Mouse (Mus musculus): ENCODE measurements around the gene Cycs. TPM values are rescaled to one million over a fixed set of nuclear protein-coding genes. Genes with fewer than 3 reads are reported as not detected.
"Not testable (repeated sequence)": the region's sequence is repeated elsewhere in the genome, so short reads cannot be mapped to it uniquely, and the experiment has no call there.

The Cycs gene
- polyA plus RNA-seq, 1 experiment from 2014 or later, result 65.1 TPM

DNA sequence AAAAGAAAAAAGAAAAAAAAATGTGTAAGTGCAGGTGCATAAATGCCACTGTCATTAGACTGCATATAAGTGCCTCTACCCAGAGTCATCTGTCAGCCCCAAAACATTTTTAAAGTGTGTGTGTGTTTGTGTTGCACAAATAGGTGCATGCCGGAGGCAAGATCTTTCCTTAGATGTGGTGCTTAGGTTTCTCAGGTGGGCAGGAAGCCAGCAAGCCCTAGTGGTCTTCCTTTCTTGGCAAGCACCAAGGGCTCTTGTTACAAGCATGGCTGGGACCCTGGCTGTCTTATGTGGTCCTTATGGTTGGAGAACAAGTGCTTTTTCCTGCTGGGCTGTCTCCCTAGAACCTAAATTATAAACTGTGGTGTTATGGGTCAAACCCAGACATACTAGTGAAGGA is 5.3 kb upstream of the Cycs start:
- H3K9ac ChIP-seq, result no peak overlapping the region
- no peak overlapping the region for H3K4me2 ChIP-seq (replicated peaks)
- no peaks in the 10 kb centered on the region for H3K27me3 ChIP-seq
- no peaks in the 10 kb centered on the region for H3K36me3 ChIP-seq
- H3K4me1 ChIP-seq, result peaks cover 6% of the 10 kb centered on the region
- no peak overlapping the region for H3K4me3 ChIP-seq
- H3K27ac ChIP-seq, result no peak overlapping the region
- 96% methylated on average over 1 of the region's 1 CpGs for WGBS
- H3K9me3 ChIP-seq (replicated peaks), result no peaks in the 10 kb centered on the region
- no peak for ATAC-seq (ENCODE audit: low FRiP score)

DNA sequence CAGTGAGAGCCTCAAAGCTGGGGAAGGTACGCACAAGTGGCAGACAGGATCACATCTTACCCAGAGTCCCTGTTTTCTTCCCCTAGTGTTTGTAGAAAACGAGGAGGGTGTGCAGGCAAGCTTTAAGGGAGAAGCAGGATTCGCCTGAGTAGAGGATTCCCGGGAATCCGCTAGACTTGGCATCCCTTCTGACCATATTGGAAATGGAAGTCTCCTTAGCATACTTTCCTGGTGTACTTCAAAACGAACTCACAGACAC is 588 bp upstream of the Cycs start:
- WGBS, result 23% methylated on average over 6 of the region's 6 CpGs

DNA sequence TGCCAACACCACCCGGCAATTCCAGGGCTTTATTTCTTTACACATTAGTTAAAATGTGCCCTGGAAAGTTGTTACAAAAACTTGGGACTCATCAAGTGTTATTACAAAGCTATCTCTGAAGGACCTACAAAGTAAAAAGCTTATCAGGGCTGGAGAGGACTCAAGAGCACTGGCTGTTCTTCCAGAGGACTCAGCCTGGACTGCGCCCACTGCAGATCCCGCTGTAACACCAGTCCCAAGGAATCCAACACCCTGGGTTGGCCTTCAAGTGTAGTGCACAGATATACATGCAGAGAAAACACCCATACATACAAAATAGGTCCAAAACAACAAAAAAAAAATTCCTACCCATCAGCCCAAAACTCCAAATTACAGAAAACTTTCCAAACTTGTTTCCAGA is 2.7 kb downstream of the Cycs start:
- ATAC-seq (ENCODE audit: low FRiP score), result no peak
- no peaks in the 10 kb centered on the region for H3K27me3 ChIP-seq
- peaks cover 11% of the 10 kb centered on the region for H3K4me1 ChIP-seq
- 96% methylated on average over 3 of the region's 3 CpGs for WGBS
- no peak overlapping the region for H3K27ac ChIP-seq
- no peaks in the 10 kb centered on the region for H3K9me3 ChIP-seq (replicated peaks)
- H3K4me2 ChIP-seq (replicated peaks), result no peak overlapping the region
- peaks cover 12% of the 10 kb centered on the region for H3K36me3 ChIP-seq
- H3K9ac ChIP-seq, result no peak overlapping the region
- H3K4me3 ChIP-seq, result no peak overlapping the region

More for the DNA sequence above, 588 bp upstream of the Cycs start:
- H3K27ac ChIP-seq, result peak overlapping the region; percentile 82
- no peaks in the 10 kb centered on the region for H3K9me3 ChIP-seq (replicated peaks)
- H3K4me2 ChIP-seq (replicated peaks), result peak overlapping the region; percentile 73
- no peak; the same call in 1 of the 2 replicates for ATAC-seq (ENCODE audit: low FRiP score)
- peaks cover 11% of the 10 kb centered on the region for H3K4me1 ChIP-seq
- no peaks in the 10 kb centered on the region for H3K27me3 ChIP-seq
- H3K36me3 ChIP-seq, result peaks cover 12% of the 10 kb centered on the region
- H3K4me3 ChIP-seq, result peak overlapping the region; percentile 86
- peak overlapping the region; percentile 81 for H3K9ac ChIP-seq

DNA sequence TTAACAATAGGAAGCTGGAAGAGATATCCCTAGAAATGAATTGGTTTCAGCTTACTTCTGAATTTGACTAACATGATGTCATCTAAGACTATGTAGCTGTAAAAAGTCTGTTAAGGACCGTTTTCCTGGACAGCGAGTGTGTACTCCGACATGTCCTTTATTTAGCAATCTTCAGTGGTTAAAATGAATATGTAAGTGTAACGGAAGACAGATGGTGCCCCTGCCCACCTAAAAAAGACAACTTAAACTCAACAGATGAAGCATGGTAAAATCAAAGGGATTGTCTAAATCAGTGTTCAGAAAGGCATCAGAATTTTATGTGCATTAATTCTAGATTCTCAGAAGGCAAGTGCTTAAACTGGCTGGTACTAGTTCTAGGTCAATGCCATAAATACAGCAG is 3.9 kb downstream of the Cycs start:
- H3K4me2 ChIP-seq (replicated peaks), result no peak overlapping the region
- no peaks in the 10 kb centered on the region for H3K9me3 ChIP-seq (replicated peaks)
- H3K36me3 ChIP-seq, result peaks cover 12% of the 10 kb centered on the region
- ATAC-seq (ENCODE audit: low FRiP score), result no peak
- H3K9ac ChIP-seq, result no peak overlapping the region
- WGBS, result 94% methylated on average over 4 of the region's 4 CpGs
- H3K4me1 ChIP-seq, result peaks cover 11% of the 10 kb centered on the region
- no peak overlapping the region for H3K27ac ChIP-seq
- no peak overlapping the region for H3K4me3 ChIP-seq
- H3K27me3 ChIP-seq, result no peaks in the 10 kb centered on the region

DNA sequence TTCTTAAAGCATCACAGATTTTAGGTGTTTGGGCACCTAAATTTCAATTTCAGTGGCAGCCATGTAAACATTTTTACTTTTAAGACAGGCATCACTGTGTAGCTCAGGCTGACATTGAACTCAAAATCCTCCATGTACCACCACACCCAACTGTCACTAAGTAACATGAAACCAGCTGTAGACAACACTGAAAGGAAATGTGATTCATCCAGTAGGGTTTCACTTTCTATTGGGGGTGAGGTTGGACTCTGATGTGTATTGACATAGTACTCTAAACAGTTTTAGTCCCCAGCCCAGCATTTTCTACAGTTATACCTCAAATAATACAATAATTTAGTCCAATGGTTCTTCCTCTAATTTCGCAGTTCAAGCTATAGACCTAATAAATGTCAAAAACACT is 5.6 kb downstream of the Cycs start:
- 96% methylated on average over 1 of the region's 1 CpGs for WGBS
- Histone ChIP-seq H3K4me1 (peaks cover 5% of the 10 kb centered on the region), H3K36me3 (peaks cover 12% of the 10 kb centered on the region), H3K9me3 (replicated peaks) (no peaks in the 10 kb centered on the region), H3K4me3 (no peak overlapping the region), H3K4me2 (replicated peaks) (no peak overlapping the region), H3K27ac (no peak overlapping the region), H3K27me3 (no peaks in the 10 kb centered on the region), H3K9ac (no peak overlapping the region)
- no peak for ATAC-seq (ENCODE audit: low FRiP score)

DNA sequence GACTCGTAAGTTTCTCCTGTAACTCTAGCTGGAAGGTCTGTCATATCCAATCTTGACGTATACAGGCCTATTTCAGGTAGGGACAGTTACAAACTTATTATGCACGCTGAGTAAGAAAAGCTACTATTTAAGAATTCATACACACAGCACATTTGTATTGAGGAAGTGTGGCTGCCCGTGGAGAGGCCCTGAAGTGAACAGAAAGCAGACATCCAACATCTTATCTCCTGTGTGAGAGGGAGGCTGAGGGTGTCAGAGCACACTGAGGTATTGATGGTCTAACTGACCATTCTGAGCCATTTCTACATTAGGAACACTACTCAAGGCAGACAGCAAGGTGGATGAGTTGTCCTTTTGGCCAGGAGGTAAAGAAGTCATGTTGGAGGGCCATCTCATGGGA is 7.5 kb downstream of the Cycs start:
- whole genome bisulfite sequencing, result 83% methylated on average over 4 of the region's 4 CpGs

DNA sequence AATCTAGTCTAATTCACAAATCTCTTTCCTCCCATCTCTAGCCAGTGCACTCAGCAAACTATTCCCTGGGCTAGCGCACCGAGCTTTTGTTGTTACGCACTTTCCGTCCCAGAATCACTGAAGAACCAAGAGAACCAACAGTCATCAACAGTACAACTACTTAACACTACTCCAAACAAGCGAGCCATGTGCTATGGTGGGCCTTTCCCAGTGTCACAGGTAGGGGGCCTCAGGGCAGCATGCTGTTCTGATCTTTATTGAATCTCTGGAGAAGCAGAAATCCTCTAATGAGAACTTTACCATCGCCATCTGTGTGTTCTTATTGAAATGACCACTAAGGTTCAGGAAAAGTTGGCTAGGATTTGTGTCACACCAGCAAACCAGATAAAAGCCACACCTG is 8.8 kb downstream of the Cycs start:
- no peak overlapping the region for H3K27ac ChIP-seq
- no peak overlapping the region for H3K4me2 ChIP-seq (replicated peaks)
- H3K9me3 ChIP-seq (replicated peaks), result no peaks in the 10 kb centered on the region
- H3K36me3 ChIP-seq, result no peaks in the 10 kb centered on the region
- H3K4me1 ChIP-seq, result no peaks in the 10 kb centered on the region
- H3K9ac ChIP-seq, result no peak overlapping the region; the same call in 1 of the 2 replicates
- H3K27me3 ChIP-seq, result no peaks in the 10 kb centered on the region
- no peak for ATAC-seq (ENCODE audit: low FRiP score)
- no peak overlapping the region for H3K4me3 ChIP-seq
- WGBS, result 91% methylated on average over 6 of the region's 6 CpGs

More for the DNA sequence above, 7.5 kb downstream of the Cycs start:
- ATAC-seq (ENCODE audit: low FRiP score), result no peak
- no peaks in the 10 kb centered on the region for H3K27me3 ChIP-seq
- H3K27ac ChIP-seq, result no peak overlapping the region
- H3K9me3 ChIP-seq (replicated peaks), result no peaks in the 10 kb centered on the region
- H3K4me2 ChIP-seq (replicated peaks), result no peak overlapping the region
- H3K4me1 ChIP-seq, result no peaks in the 10 kb centered on the region
- H3K9ac ChIP-seq, result no peak overlapping the region
- no peak overlapping the region for H3K4me3 ChIP-seq
- peaks cover 9% of the 10 kb centered on the region for H3K36me3 ChIP-seq

DNA sequence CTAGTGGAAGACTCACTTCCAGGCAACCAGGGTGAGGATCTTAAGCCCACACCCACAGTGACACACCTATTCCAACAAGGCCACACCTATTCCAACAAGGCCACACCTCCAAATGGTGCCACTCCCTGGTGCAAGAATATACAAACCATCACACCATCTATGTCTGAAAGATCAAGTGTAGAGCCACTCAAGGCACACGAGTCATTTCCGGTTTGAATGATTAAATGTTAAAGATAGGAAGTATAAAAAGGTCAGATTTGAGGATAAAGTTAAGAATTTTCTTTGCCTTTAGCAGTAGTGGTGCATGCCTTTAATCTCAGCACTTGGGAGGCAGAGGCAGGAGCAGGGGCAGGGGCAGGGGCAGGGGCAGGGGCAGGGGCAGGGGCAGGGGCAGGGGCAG is 12.1 kb downstream of the Cycs start:
- WGBS, result 88% methylated on average over 2 of the region's 2 CpGs
- not testable (repeated sequence) for ATAC-seq (ENCODE audit: low FRiP score)

DNA sequence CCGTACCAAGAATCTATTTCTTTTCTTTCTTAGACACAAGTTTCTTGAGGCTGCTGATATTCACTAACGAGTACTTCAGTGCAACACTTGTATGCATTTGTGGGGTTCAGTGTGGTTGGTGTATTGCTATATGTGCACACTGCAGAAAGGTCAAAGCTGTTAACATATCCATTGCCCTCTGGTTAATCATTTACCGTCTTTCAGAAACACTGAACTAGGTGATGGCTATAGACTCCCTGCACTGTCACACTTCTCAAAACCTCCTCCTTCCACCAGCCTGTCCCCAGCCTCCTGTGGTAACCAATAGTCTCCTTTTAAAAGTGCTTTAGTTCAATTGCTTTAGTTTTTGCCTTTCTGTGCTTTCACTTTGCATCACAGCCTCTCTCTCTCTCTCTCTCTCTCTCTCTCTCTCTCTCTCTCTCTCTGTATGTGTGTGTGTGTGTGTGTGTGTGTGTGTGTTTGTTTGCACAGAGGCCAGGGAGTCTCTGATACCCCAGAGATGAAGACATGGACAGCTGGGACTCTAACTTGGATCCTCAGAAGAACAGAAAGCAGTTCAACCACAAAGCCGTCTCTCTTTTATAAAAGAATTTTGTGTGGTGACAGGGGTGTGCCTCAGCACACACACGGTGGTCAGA is 13.3 kb downstream of the Cycs start:
- no peaks in the 10 kb centered on the region for H3K4me1 ChIP-seq
- no peak overlapping the region for H3K4me3 ChIP-seq
- ATAC-seq (ENCODE audit: low FRiP score), result no peak
- no peaks in the 10 kb centered on the region for H3K27me3 ChIP-seq
- WGBS, result 79% methylated on average over 5 of the region's 5 CpGs
- no peaks in the 10 kb centered on the region for H3K9me3 ChIP-seq (replicated peaks)
- H3K9ac ChIP-seq, result no peak overlapping the region
- H3K27ac ChIP-seq, result no peak overlapping the region
- no peak overlapping the region for H3K4me2 ChIP-seq (replicated peaks)
- no peaks in the 10 kb centered on the region for H3K36me3 ChIP-seq

More for the DNA sequence above, 12.1 kb downstream of the Cycs start:
- not testable (repeated sequence) for H3K9ac ChIP-seq; H3K4me1 ChIP-seq; H3K27ac ChIP-seq; H3K4me2 ChIP-seq (replicated peaks); H3K27me3 ChIP-seq; H3K36me3 ChIP-seq; H3K9me3 ChIP-seq (replicated peaks); H3K4me3 ChIP-seq

DNA sequence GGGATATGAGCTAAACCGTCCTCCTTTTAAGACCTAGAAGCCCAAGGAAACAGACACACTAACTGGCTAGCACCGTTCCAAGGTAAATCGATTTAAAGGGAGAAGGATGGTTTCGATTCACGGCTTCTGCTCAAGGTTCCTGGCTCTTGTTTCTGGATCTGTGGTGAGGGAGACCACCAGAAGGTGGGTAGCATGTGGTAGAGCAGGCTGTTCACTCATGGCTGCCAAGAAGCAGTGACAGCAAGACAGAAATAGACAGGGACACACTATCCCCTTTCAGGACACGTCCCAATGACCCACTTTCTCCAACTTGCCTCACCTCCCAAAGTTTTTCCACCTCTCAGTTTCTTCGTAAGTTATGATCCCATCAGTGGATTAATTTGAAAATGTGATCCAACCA is 16.5 kb downstream of the Cycs start:
- no peak for ATAC-seq (ENCODE audit: low FRiP score)
- H3K4me1 ChIP-seq, result no peaks in the 10 kb centered on the region
- WGBS, result 84% methylated on average over 7 of the region's 7 CpGs
- H3K4me2 ChIP-seq (replicated peaks), result no peak overlapping the region
- no peaks in the 10 kb centered on the region for H3K36me3 ChIP-seq
- H3K27me3 ChIP-seq, result no peaks in the 10 kb centered on the region
- no peaks in the 10 kb centered on the region for H3K9me3 ChIP-seq (replicated peaks)
- H3K4me3 ChIP-seq, result no peak overlapping the region
- H3K27ac ChIP-seq, result no peak overlapping the region
- H3K9ac ChIP-seq, result no peak overlapping the region

DNA sequence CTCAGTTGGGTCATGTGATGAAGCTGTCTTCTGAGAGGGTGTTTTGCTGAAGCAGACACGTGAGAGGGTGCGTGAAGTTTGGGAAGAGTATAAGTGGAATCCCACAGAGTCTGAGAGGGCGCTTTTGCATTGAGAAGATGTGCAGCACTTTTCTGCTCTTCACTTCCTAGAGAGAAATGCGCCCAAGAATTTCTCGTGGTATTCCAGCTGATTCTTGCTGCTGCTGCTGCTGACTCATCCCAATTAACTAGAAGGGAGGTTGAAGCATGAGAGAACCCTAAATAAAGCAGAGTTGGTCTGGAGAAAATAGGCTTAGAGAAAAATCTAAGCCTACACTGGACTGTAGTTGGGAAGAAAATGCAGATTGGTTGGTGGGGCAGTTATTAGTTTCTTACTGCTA is 17.3 kb downstream of the Cycs start:
- no peaks in the 10 kb centered on the region for H3K9me3 ChIP-seq (replicated peaks)
- no peaks in the 10 kb centered on the region for H3K4me1 ChIP-seq
- H3K27me3 ChIP-seq, result no peaks in the 10 kb centered on the region
- 87% methylated on average over 5 of the region's 5 CpGs for WGBS
- H3K9ac ChIP-seq, result no peak overlapping the region
- no peak overlapping the region for H3K4me2 ChIP-seq (replicated peaks)
- H3K4me3 ChIP-seq, result no peak overlapping the region
- H3K36me3 ChIP-seq, result no peaks in the 10 kb centered on the region
- no peak for ATAC-seq (ENCODE audit: low FRiP score)
- no peak overlapping the region for H3K27ac ChIP-seq

DNA sequence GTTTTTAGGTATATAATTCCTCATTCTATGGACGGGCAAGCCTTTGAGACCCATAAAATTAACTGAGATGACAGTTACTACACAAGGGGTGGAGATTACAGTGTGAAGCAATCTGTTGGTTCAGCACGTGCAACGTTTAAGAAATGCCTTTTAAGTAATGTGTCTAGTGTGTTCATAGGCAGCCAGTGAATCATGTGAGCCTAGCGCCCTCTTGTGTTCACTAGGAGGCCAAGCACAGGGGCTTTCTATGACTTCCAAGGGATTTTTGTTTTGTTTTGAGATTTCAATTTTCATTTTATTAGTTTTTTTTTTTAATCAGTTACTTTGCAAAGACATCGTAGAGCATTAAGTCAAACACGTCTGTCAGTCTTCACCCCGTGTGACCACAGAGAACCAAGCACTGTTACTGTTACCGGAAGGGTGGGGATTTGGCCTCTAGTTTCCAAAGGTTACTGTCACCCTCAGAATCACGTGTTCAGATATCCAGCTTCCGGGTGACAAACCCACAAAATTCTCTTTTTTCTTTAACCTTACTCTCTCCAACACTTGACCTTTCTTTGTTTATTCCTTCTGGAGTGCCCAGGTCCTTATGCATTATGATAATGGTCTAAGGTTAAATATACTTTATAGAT is 20.8 kb downstream of the Cycs start:
- Histone ChIP-seq H3K9me3 (replicated peaks) (no peaks in the 10 kb centered on the region), H3K36me3 (no peaks in the 10 kb centered on the region), H3K27ac (no peak overlapping the region), H3K4me2 (replicated peaks) (no peak overlapping the region), H3K9ac (no peak overlapping the region), H3K27me3 (no peaks in the 10 kb centered on the region), H3K4me3 (no peak overlapping the region), H3K4me1 (no peaks in the 10 kb centered on the region)
- no peak for ATAC-seq (ENCODE audit: low FRiP score)
- 30% methylated on average over 10 of the region's 10 CpGs for WGBS

DNA sequence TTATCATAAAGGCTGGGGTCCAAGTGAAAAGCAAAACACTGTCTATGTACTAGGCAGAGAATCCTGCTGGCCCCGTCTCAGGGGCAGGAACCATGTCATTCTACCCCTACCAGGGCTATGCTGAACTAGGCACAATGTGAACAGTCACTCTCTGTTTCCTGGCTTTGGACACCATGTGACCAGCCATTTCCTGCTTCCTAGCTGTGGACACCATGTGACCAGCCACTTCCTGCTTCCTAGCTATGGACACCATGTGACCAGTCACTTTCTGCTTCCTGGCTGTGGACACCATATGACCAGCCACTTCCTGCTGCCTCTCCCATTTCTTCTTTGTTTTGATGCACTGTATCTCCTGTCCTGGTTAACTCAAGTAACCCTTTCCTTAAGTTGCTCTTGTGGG is 23.8 kb downstream of the Cycs start:
- no peak for ATAC-seq (ENCODE audit: low FRiP score)

More for the DNA sequence above, 23.8 kb downstream of the Cycs start:
- H3K36me3 ChIP-seq, result no peaks in the 10 kb centered on the region
- no peak overlapping the region for H3K9ac ChIP-seq
- no peaks in the 10 kb centered on the region for H3K9me3 ChIP-seq (replicated peaks)
- WGBS, result 89% methylated on average over 1 of the region's 1 CpGs
- H3K27ac ChIP-seq, result no peak overlapping the region
- H3K4me1 ChIP-seq, result no peaks in the 10 kb centered on the region
- H3K4me2 ChIP-seq (replicated peaks), result no peak overlapping the region
- H3K27me3 ChIP-seq, result no peaks in the 10 kb centered on the region; the same call in 1 of the 2 replicates
- no peak overlapping the region for H3K4me3 ChIP-seq

Measured in hindbrain, embryonic 12.5 days (tissue).